Mouse (Mus musculus) kidney, embryonic 16.5 days (tissue): ENCODE data around the gene Lrsam1. TPM values are rescaled to one million over a fixed set of nuclear protein-coding genes. Genes with fewer than 3 reads are reported as not detected.
A peak's percentile ranks its signal among the peaks of the same experiment; 100 is the strongest.
"Not testable (repeated sequence)": the region's sequence is repeated elsewhere in the genome, so short reads cannot be mapped to it uniquely, and the experiment has no call there.

Experiments
- ATAC-seq: fragments of 200-750 bp; cut with Nextera tagmentation; 2 replicates; pipeline ENCODE4 v1.8.0; 2017; ENCODE audit warnings: moderate TSS enrichment; ENCODE audit not compliant: low FRiP score, low TSS enrichment
- H3K27ac ChIP-seq: fragments of 300-500 bp; sonication (generic); 2 replicates; pipeline ENCODE4 v1.5.1; 2014; ENCODE audit warnings: low read length
- H3K27me3 ChIP-seq: fragments of 300-500 bp; sonication (generic); 2 replicates; pipeline ENCODE4 v1.6.1; 2014; ENCODE audit warnings: low read length, control low read depth, mixed read lengths; ENCODE audit not compliant: insufficient read depth
- H3K36me3 ChIP-seq: fragments of 300-500 bp; sonication (generic); 2 replicates; pipeline ENCODE4 v1.6.1; 2014; ENCODE audit warnings: low read length, control low read depth, mixed read lengths; ENCODE audit not compliant: insufficient read depth
- H3K4me1 ChIP-seq: fragments of 300-500 bp; sonication (generic); 2 replicates; pipeline ENCODE4 v1.6.1; 2014; ENCODE audit warnings: low read length, control low read depth, mixed read lengths; ENCODE audit not compliant: insufficient read depth
- H3K4me2 ChIP-seq: fragments of 300-500 bp; sonication (generic); replicated peaks from 2 replicates; pipeline ENCODE4 v1.6.1; 2014; ENCODE audit warnings: low read depth, low read length
- H3K4me3 ChIP-seq: fragments of 300-500 bp; sonication (generic); 2 replicates; pipeline ENCODE4 v1.5.1; 2014; ENCODE audit warnings: mild to moderate bottlenecking, low read length
- H3K9ac ChIP-seq: fragments of 300-500 bp; sonication (generic); replicated peaks from 2 replicates; pipeline ENCODE4 v1.6.1; 2014; ENCODE audit warnings: low read length
- H3K9me3 ChIP-seq: fragments of 300-500 bp; sonication (generic); 2 replicates; pipeline ENCODE4 v1.6.1; 2016; ENCODE audit warnings: low read length, control low read depth
- WGBS: fragments of 180-500 bp; shearing (Covaris S2); extraction: QIAGEN DNeasy Blood & Tissue Kit; methylation state at CpG from one replicate; pipeline ENCODE4 v1.1.7; 2014; 5-methylcytosine and 5-hydroxymethylcytosine counted together
- polyA plus RNA-seq: library from polyadenylated mRNA; unstranded; fragments of >200 nt; fragmentation: Nextera tagmentation; extraction: Ambion mirVana; gene quantifications from 2 replicates; pipeline ENCODE4 v1.2.1, GENCODE M21; 2015

Gene Lrsam1
- 11.7 and 12.2 TPM in 2 replicates for polyA plus RNA-seq

DNA sequence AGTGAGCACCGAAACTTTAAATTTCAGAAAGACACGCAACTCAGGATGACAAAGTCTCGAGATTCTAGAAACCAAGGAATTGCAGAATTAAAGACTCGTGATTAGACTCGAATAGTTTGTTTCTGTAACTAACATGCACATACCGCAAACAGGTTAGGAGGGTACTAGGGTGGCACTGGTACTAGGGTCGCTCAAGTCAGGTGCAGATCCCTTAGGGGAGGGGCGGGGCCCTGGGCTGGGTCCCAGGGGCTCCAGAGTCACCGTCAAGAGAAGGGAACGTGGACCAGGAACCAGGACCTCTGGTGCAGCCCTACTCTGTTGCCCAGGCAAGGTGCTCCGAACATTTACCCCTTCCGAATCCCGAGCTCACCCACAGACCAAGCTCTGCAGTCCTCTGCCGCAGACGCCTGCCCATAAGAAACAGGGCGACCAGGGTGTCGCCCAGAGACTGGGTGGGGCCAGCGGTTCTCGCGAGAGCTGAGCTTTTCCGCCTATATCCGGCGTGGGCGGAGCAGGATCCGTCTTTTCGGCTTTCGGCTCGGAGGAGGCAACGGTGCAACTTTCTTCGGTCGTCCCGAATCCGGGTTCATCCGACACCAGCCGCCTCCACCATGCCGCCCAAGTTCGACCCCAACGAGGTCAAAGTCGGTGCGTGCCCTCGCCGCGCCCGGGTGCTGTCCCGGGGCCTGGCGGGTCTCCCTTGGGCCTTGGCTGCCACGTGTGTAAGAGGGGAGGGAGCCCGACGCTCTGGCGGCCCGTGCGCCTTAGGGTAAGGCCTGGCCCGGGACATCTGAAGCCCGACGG lies at the start of gene Lrsam1, which contains the start of gene Rpl12:
Gene Lrsam1, minus strand, starts transcription at position 423 of the 804 bp plus-strand sequence.
Gene Rpl12, plus strand, starts transcription at position 368 of the 804 bp plus-strand sequence.
- Histone ChIP-seq H3K9ac (peak within 1 kb of the TSS; percentile 97), H3K4me3 (peak within 1 kb of the TSS; percentile 94), H3K27ac (peak within 1 kb of the TSS; percentile 91), H3K36me3 (peaks cover 20% of the 10 kb centered on the region), H3K4me2 (peak within 1 kb of the TSS; percentile 95), H3K9me3 (no peaks in the 10 kb centered on the region), H3K4me1 (peaks cover 45% of the 10 kb centered on the region), H3K27me3 (no peaks in the 10 kb centered on the region)
- 3% methylated on average over 55 of the region's 55 CpGs for WGBS
- peak; percentile 90 for ATAC-seq

DNA sequence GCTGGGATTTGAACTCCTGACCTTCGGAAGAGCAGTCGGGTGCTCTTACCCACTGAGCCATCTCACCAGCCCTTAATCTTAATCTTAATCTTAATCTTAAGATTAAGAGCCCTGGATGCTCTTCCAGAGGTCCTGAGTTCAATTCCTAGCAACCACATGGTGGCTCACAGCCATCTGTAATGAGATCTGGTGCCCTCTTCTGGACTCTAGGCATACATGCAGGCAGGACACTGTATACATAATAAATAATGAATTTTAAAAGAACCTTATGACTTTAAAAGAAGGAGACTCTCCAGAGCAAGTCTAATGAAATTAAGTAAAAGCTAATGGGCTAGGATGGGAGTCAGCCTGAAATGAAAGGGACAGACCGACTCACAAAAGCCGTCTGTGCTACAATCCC lies 47.6 kb upstream of the Lrsam1 start:
- H3K27ac ChIP-seq, H3K4me1 ChIP-seq, H3K27me3 ChIP-seq, H3K9ac ChIP-seq, H3K4me3 ChIP-seq, H3K9me3 ChIP-seq, ATAC-seq, H3K4me2 ChIP-seq, H3K36me3 ChIP-seq: not testable (repeated sequence)
- 89% methylated on average over 4 of the region's 4 CpGs for WGBS

DNA sequence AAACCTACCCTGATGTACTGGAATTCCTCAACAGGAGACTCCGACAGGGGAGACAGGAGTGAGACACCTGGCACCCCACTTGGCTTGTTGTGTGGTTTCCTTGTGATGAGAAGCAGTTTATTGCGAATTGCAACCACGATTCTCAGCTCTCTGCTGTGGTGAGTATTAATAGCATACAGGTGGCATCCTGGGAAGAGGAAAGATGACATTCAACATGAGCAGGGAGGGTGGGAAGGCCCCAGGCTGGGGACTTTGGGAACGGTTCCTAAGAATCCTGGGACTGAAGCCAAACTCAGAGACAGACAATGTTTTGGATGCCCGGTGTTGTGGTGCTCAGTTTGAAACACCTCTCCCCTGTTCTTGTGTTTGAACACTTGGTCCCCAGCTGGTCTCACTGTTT lies 43.6 kb upstream of the Lrsam1 start:
- Histone ChIP-seq H3K9ac (no peak overlapping the region), H3K27me3 (no peaks in the 10 kb centered on the region), H3K4me3 (no peak overlapping the region), H3K36me3 (no peaks in the 10 kb centered on the region), H3K4me2 (no peak overlapping the region), H3K4me1 (no peaks in the 10 kb centered on the region), H3K9me3 (no peaks in the 10 kb centered on the region), H3K27ac (no peak overlapping the region)
- no peak for ATAC-seq
- 77% methylated on average over 5 of the region's 5 CpGs for WGBS

DNA sequence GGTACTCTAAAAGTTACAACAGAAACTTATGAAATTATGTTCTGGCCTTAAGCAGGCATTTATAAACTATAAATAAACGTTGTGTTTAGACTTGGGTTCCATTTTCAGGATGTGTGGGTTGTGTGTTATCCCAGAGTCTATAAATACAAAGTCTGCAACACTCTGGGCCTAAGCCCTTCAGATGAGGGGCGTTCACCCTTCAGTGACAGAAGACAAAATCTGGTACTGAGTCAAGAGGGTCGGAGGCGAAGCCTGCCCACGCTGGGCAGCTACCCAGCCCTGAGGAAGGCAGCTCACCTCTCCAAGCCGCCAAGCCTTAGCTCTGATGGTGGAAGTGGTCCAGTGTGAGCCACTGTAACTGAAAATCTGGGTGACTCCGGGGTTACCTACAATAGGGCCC lies 40.7 kb upstream of the Lrsam1 start:
- no peaks in the 10 kb centered on the region for H3K36me3 ChIP-seq
- no peak overlapping the region for H3K27ac ChIP-seq
- no peak overlapping the region for H3K4me3 ChIP-seq
- no peak overlapping the region for H3K9ac ChIP-seq
- H3K4me2 ChIP-seq: no peak overlapping the region
- no peak for ATAC-seq
- H3K4me1 ChIP-seq: no peaks in the 10 kb centered on the region
- WGBS: 89% methylated on average over 7 of the region's 7 CpGs
- H3K9me3 ChIP-seq: no peaks in the 10 kb centered on the region
- no peaks in the 10 kb centered on the region for H3K27me3 ChIP-seq

DNA sequence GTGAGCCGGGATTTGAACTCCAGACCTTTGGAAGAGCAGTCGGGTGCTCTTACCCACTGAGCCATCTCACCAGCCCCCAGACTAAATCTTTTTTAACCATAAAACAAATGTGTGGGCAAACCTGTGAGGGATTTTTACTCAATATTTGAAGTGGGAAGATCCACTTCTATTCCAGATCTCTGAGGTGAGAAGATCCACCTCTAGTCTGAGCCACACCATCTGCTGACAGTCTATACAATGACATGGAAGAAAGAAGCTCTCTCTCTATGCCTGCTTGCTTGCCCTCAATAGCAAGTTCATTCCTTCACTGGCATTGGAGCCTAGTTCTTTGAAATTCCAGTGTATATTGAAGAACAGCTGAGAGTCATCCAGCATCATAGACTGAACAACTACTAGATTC lies 38.3 kb upstream of the Lrsam1 start:
- H3K9ac ChIP-seq: no peak overlapping the region

DNA sequence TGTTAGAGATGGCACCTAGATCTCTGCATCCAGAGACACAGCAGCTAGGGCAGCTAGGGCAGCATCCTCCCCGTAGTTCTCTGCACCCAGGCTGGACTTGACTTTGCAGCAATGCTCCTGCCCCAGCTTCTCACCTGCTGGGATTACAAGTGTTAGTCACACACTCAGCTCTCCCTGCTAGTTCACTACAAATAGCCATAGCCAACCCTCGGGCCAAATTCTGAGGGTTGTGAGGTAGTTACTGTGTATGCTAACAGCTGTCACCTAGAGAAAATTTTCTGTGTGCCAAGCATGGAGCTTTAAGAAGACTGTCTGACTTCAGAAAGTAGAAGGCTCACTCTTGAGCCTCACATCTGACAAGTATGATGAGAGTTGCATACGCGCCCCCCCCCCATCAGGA lies 36.4 kb upstream of the Lrsam1 start:
- no peak for ATAC-seq
- Histone ChIP-seq H3K27me3 (no peaks in the 10 kb centered on the region), H3K36me3 (no peaks in the 10 kb centered on the region)

More for the DNA sequence above, 38.3 kb upstream of the Lrsam1 start:
- WGBS: 73% methylated on average over 2 of the region's 2 CpGs
- Histone ChIP-seq H3K4me3 (no peak overlapping the region), H3K9me3 (no peaks in the 10 kb centered on the region), H3K4me2 (no peak overlapping the region), H3K27ac (no peak overlapping the region), H3K4me1 (no peaks in the 10 kb centered on the region), H3K36me3 (no peaks in the 10 kb centered on the region), H3K27me3 (no peaks in the 10 kb centered on the region)
- no peak for ATAC-seq

DNA sequence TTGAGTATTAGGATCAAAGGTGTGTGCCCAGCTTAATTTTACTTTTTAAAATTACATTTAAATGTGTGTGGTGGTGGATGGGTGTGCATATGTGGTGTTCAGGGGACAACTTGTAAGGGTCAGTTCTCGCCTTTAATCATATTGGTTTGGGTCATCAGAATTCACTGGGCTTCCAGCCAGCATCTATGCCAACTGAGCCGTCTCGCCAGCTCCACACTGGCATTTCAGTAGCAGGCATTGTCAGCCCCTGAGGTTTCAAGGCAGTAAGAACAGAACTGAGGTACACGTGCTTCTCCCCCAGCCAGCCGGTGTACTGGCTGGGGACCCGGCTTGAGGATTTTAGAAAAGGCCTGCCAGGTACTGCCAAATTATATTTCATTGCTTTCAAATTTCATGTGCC lies 35.7 kb upstream of the Lrsam1 start:
- H3K27me3 ChIP-seq: no peaks in the 10 kb centered on the region
- H3K4me1 ChIP-seq: no peaks in the 10 kb centered on the region; the same call in 1 of the 2 replicates
- H3K9me3 ChIP-seq: no peaks in the 10 kb centered on the region
- H3K36me3 ChIP-seq: no peaks in the 10 kb centered on the region
- H3K4me2 ChIP-seq: no peak overlapping the region
- ATAC-seq: no peak
- no peak overlapping the region for H3K4me3 ChIP-seq
- H3K27ac ChIP-seq: no peak overlapping the region
- H3K9ac ChIP-seq: no peak overlapping the region
- 86% methylated on average over 6 of the region's 6 CpGs for WGBS

More for the DNA sequence above, 36.4 kb upstream of the Lrsam1 start:
- Histone ChIP-seq H3K9ac (no peak overlapping the region), H3K9me3 (no peaks in the 10 kb centered on the region), H3K27ac (no peak overlapping the region), H3K4me2 (no peak overlapping the region), H3K4me1 (no peaks in the 10 kb centered on the region), H3K4me3 (no peak overlapping the region)
- 87% methylated on average over 4 of the region's 4 CpGs for WGBS

DNA sequence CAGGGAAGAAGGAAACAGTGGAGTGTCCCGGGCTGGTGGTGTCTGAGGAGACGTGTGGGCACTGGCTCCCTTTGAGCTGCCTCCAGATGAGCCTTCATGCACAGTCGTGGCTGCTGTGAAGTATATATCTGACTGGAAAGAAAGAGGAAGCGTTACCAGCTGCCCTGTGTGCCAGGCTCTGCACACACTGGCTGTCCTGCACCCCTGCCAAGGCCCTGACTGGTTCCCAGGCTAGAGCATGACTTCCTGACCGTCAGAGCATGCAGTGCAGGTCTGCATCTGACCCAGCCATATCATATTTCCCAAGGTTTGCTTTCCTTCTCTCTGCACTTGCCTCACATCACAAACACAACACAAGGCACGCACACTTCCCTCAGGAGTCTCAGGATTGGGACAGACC lies 30.7 kb upstream of the Lrsam1 start:
- no peak for ATAC-seq
- Histone ChIP-seq H3K4me3 (no peak overlapping the region), H3K9me3 (no peaks in the 10 kb centered on the region)

DNA sequence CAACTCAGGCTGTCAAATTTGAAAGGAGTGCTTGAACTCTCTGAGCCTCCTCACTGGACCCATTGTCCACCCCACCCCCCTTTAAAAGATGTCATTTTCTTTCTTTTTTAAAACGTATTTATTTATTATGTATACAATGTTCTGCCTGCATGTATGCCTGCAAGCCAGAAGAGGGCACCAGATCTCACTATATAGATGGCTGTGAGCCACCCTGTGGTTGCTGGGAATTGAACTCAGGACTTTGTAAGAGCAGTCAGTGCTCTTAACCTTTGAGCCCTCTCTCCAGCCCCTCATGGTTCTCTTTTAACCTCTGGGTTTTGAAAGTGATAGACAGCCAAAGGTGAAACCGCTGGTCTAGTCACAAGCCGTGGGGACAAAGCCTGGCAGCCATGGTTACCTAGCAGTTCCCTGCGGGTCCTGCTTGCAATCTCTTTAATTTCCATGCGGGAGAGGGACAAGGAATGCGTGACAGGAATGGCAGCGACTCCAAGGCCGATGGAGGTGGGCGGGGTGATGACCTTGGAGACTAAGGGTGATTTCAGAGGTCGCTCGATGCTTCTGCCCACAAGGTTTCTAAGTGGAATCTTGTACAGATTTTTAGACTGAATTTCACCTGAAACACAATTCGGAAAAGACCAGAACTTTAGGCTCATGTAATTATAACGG lies 28.9 kb upstream of the Lrsam1 start:
- Histone ChIP-seq H3K9ac (no peak overlapping the region), H3K27ac (no peak overlapping the region), H3K4me2 (no peak overlapping the region), H3K4me1 (no peaks in the 10 kb centered on the region; the same call in 1 of the 2 replicates), H3K9me3 (no peaks in the 10 kb centered on the region), H3K4me3 (no peak overlapping the region), H3K27me3 (no peaks in the 10 kb centered on the region), H3K36me3 (no peaks in the 10 kb centered on the region)
- ATAC-seq: no peak
- 57% methylated on average over 13 of the region's 13 CpGs for WGBS

More for the DNA sequence above, 30.7 kb upstream of the Lrsam1 start:
- no peak overlapping the region for H3K4me2 ChIP-seq
- no peak overlapping the region for H3K27ac ChIP-seq
- H3K27me3 ChIP-seq: no peaks in the 10 kb centered on the region
- no peaks in the 10 kb centered on the region for H3K36me3 ChIP-seq
- 45% methylated on average over 6 of the region's 6 CpGs for WGBS
- H3K9ac ChIP-seq: no peak overlapping the region
- no peaks in the 10 kb centered on the region; the same call in 1 of the 2 replicates for H3K4me1 ChIP-seq

DNA sequence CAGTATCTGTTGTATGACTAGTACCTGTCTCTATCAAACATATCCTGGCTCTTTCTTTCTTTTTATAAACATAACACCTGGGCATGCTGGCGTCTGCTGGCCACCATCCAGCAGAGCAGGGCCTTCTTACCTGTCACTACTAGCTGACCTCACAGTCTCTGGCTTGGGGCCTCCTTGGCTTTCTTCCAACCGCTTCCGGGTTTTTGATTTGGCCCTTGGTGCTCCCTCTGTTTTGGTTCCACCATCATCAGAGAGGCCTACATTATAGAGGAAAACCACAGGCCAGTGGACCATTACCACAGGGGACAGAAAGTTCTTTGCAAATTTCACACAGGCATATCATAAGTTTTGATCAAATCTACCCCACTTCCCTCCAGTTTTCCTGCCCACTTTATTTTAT lies 28.0 kb upstream of the Lrsam1 start:
- Histone ChIP-seq H3K4me2 (no peak overlapping the region), H3K9me3 (no peaks in the 10 kb centered on the region), H3K36me3 (no peaks in the 10 kb centered on the region), H3K4me1 (no peaks in the 10 kb centered on the region; the same call in 1 of the 2 replicates), H3K27ac (no peak overlapping the region), H3K4me3 (no peak overlapping the region), H3K9ac (no peak overlapping the region), H3K27me3 (no peaks in the 10 kb centered on the region)
- WGBS: 56% methylated on average over 3 of the region's 3 CpGs
- no peak for ATAC-seq
